Mouse (Mus musculus) embryo, embryonic 11.5 days (tissue): Measurements from ENCODE around the gene Olfr209.
"Not testable (repeated sequence)": the region's sequence is repeated elsewhere in the genome, so short reads cannot be mapped to it uniquely, and the experiment has no call there.

ENCODE experiments used
- DNase-seq: peaks from one replicate; pipeline ENCODE4 v3.0.0-alpha.2; 2012; ENCODE audit warnings: low read depth, low spot score

The Olfr209 gene

DNA sequence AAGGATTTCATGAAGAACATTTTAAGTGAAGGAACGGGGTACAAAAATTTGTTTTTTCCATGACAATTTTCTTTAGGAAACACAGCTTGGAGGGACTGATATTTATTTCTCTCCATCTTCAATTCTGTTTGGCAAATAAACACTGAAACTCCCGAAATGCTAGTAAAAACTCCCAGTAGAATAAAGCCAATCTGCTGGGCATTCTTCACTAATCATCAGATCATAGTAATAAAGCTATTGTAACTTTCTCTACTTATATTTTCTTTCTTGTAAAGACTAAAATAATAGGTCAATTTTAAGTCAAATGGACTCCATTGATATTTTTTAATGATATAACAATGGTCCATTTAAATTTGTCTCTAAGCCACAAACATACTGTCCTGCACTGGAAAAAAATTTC is at the start of gene Olfr209:
Olfr209 (minus strand) TSS at position 101 of the 400 bp plus-strand sequence.
- no peak for DNase-seq

DNA sequence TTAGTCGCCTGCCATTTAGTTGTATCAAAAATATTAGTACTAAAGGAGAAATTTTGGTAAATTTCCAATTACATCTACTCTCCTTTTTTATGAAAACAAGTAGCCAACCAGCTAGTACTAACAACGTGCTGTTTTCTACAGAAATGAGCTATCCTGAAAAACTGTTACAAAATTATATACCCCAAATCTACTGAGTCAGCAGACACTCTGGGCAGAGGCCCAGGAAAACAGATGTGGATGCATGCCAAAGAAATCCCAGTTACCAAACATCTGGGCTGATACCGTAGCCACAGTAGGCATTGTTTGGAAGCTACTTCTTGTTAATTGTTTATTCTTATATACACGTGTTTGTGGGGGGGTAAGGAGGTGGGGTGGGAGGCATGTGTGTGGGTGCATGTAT is 49.7 kb upstream of the Olfr209 start:
- no peak for DNase-seq

DNA sequence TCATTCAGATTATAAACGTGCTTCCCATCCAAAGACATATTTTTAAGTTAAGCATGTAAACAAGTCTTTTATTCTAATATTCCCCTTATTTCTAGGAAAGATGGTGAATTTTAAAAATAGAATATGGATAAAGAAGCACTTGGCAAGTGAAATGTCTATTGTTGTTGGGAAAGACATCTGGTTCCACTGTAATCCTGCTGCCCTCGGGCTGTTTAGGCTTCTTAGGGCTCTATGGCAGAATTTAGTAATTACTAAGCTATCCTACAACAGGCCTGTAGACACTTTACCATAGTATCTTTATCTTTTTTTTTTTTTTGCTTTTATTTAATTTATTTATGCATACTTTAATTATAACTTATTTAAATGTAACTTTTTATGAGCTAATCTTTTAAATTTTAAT is 46.0 kb upstream of the Olfr209 start:
- DNase-seq: no peak

DNA sequence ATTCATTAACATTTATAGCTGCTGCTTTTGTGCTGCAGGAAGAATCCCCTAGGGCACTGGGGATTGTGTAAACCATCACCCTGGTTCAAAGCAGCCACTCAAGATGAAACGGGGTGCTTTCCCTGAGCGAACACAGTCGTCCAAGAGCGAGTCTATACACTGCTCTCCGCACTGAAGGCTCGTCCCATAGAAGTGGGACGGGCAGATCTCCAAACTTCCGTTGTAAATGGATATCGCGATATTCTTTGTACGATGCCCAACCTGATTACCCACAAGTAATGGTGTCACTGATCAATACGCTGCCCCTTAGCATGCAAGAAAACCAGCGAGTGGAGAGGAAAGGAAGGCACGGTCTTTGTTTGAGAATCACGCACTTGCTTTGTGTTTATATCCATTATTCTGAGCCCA is 45.6 kb upstream of the Olfr209 start:
- DNase-seq: no peak

DNA sequence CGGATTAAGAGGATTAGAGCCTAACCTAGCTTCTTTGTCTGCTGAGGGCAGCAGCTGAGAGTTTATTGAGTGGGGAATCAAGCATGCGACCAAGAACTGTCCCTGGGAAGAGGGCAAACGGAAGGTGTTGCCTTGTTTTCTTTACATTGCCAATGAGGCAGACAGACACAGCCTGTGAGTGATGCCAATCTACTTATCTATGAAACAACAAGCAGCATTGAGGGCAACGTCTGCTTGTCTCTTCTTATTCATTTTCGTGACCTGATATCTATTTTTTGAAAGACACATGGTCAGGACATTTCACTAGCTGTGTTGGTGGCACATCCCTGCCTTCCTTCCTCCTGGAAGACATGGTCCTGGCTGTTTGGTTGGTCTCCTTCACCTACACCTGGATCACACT is 43.2 kb upstream of the Olfr209 start, which contains the start of gene Gabrr3:
Gabrr3 (plus strand) TSS at position 301 of the 400 bp plus-strand sequence.
- no peak for DNase-seq

DNA sequence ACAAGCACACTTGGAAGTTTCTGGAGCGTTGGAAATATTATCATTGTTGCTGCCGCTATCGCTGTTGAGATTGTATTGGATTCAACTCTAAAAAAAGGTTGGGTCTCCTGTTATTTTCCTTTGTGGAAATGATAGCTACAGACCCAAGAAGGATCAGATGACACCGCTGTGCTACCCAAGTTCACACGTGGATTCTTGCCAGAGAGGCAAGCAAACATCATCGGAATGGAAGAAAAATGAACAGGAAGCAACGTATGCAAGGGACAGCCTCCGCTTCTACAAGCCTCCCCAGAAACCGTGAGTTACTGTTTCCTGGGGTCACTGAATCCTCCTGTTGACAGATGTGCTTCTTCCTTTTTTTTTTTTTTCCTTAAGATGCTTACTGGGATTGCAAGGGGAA is 41.0 kb upstream of the Olfr209 start:
- no peak for DNase-seq

DNA sequence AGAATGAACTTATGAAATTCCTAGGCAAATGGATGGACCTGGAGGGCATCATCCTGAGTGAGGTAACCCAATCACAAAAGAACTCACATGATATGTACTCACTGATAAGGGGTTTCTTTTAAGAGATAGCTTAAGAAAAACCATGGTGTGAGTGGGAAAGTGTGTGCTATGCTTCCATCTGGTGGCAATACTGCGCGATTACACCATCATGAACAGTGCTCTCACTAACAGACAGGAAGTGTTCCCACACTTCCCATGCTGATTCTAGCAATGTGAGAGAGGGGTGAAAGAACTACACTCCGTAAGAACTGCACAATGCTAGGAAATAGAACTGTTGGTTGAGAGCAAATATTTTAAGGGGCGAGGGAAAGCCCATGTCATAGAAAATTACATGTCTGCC is 39.9 kb upstream of the Olfr209 start:
- no peak for DNase-seq

DNA sequence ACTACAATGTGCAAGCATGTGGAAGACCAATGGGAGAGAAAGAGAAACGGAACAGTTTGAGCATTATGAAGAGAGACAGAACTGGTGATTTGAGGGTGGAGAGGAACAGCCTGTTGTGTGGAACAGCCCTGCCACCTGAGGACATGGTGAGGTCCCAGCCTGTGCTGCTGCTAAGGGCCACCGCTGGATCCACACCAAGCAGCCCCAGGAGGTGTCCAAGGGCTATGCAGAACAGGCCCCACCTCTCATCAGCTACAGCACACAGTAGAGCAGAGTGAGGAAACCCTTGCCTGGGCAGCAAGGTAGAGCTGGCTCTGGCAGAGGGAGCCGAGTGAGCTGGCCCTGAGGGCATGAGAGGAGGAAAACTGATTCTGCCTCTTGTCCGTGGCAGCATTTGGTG is 38.2 kb upstream of the Olfr209 start:
- no peak for DNase-seq

DNA sequence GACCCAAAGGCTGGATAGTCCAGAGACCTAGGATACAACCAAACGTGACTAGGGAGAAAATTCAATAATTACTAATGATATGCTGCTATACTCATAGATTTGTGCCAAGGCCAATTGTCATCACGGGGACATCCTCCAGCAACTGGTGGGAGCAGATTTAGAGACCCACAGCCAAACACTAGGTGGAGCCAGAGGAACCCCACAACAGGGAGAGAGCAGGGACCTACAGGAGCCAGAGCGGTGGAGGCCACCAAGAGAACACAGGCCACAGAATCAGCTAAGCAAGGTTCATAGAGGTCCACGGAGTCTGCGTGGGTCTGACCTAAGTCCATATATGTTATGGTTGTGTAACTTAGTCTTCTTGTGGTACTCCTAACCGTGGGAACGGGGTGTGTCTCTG is 37.3 kb upstream of the Olfr209 start:
- no peak for DNase-seq

DNA sequence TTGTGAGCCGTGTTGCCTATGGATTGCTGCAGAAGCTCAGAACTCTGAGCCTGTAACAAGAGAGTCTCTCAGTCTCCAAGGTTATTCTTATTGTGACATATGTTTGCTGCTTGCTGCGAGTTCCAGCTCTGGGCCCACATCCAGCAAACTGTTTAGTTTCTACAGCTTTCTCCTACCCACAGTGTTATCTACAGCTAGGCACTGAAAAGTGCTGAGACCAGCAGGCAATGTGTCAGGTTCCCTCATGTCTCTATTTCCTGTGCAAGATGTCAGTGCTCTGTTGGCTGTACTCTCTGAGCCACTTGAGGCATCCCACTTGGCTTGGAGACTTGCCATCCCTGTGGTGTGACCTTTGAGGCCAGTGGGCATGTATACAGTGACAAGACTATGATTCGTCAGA is 29.5 kb upstream of the Olfr209 start:
- DNase-seq: no peak

DNA sequence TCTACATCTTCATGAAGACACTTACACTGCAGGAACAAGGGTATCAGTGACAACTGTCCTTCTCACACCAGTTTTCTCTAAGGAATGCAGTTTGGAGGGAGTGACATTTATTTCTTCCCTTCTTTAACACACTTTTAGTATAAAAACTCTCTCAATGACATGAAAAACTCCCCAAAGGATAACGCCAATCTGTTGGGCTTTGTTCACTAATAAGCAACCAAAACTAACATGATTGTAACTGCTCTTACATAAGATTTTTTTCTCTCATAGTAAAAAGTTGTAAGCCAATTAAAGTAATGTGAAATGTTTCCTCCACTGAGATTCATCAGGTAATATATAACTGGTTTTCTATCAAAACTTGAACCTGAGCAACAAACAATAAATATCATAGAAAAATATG is 14.6 kb downstream of the Olfr209 start, which contains the start of gene Olfr206:
Olfr206 (minus strand) TSS at position 101 of the 400 bp plus-strand sequence.
- no peak for DNase-seq

DNA sequence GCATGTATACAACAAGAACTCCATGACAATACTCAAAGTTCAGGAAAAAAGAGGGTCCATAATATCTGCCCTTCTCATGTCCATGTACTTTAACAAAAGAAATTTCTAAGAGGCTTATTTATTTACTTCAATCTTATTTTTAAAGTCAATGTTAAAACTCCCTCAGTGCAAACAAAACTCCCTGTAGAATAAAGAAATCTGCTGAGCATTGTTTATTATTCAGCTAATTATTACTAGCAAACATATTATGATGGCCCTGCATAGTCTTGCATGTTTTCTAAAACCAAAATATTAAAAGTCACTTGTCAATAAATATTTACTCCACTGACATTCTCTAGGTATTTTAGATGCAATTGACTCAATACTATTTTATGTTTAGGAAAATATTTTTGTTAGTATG is 32.8 kb downstream of the Olfr209 start, which contains the start of gene Olfr205:
Olfr205 (minus strand) TSS at position 101 of the 400 bp plus-strand sequence.
- DNase-seq: no peak

DNA sequence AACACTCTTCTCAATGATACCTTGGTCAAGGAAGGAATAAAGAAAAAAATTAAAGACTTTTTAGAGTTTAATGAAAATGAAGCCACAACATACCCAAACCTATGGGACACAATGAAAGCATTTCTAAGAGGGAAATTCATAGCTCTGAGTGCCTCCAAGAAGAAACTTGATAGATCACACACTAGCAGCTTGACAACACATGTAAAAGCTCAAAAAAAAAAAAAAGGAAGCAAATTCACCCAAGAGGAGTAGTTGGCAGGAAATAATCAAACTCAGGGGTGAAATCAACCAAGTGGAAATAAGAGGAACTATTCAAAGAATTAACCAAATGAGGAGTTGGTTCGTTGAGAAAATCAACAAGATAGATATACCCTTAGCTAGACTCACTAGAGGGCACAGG is 40.5 kb downstream of the Olfr209 start:
- not testable (repeated sequence) for DNase-seq

DNA sequence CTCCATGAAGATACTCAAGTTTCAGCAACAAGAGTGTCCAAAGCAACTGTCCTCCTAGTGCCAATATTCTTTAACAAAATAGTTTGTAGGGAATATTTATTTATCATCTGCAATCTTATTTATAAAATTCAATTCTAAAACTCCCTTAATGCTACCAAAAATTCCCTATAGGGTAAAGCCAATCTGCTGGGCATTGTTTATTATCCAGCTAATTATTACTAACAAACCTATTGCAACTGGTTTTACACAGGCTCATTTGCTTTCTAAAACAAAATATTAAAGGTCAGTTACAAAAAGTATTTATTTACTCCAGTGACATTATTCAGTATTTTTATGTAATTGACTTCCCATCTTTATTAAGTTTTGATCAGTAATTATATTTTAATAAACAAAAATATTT is 45.6 kb downstream of the Olfr209 start, which contains the start of gene Olfr204:
Olfr204 (minus strand) TSS at position 101 of the 400 bp plus-strand sequence.
- DNase-seq: no peak
